In the genomic region with DNA sequence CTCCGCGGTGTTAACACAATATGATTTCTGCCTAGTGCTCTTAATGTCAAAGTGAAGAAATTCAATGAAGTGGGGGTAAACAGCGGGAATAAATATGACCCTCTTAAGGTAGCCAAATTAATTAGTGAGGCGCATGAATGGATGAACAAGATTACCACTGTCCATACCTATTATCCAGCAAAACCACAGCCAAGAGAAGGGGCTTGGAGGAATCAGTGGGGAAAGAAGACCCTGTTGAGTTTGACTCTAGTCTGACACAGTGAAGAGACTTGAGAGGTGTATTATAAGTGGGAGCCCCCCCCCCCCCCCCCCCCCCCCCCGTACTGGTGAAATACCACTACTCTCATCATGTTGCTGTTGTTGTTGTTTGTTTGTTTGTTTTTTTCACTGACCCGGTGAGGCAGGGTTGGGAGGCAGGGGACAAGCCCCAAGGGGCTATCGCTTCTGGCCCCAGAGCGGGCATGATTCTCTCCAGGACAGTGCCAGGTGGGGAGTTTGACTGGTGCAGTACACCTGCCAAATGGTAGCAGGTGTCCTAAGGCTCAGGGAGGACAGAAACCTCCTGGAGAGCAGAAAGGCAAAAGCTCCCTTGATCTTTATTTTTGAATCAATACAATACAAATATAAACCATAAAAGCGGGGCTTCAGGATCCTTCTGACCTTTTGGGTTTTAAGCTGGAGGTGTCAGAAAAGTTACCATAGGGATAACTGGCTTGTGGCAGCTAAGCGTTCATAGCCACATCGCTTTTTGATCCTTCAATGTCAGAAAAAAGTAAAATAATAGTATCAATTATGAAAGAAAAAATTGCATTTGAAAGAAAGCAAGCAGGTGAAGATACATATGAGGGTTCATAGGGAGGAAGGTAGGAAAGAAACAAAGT, we compare ENCODE assay signal across 23 mouse cellular contexts. TPM values are rescaled to one million over a fixed set of nuclear protein-coding genes. Genes with fewer than 3 reads are reported as not detected.
DNase-seq lines count a peak whose midpoint lies in the region; ATAC-seq and TF ChIP-seq lines count a peak whose summit lies in the region.
"Had no signal": no experiment of that assay in that cellular context is flagged by ENCODE, and none has a peak within 500 bp of the region (broad histone marks: within the 10 kb centered on the region; RNA-seq: fewer than 3 reads in every experiment).

No protein-coding gene starts in this region.

- H3K27me3 ChIP-seq in heart, postnatal 0 days (ENCODE audit: control insufficient read depth, insufficient read depth, low read length), result no peaks in the 10 kb centered on the region
- H3K27me3 ChIP-seq in liver, embryonic 12.5 days (replicated peaks), result no peaks in the 10 kb centered on the region
- no peaks in the 10 kb centered on the region for H3K27me3 ChIP-seq in liver, embryonic 11.5 days (replicated peaks; ENCODE audit: control insufficient read depth, insufficient read depth, low read length)
- H3K27me3 ChIP-seq in liver, postnatal 0 days (ENCODE audit: insufficient read depth, low read length), result no peaks in the 10 kb centered on the region
- H3K27me3 ChIP-seq in forebrain, embryonic 16.5 days (replicated peaks; ENCODE audit: control insufficient read depth, insufficient read depth, low read length), result no peaks in the 10 kb centered on the region
- H3K27me3 ChIP-seq: forebrain, embryonic 15.5 days; heart, embryonic 15.5 days; hindbrain, embryonic 15.5 days; lung, embryonic 15.5 days; megakaryocyte, embryonic 14.5 days; midbrain, embryonic 13.5 days; neural tube, embryonic 12.5 days had no signal

- no peaks in the 10 kb centered on the region for H3K4me1 ChIP-seq in heart, postnatal 0 days (ENCODE audit: control insufficient read depth, insufficient read depth)
- H3K4me1 ChIP-seq in liver, embryonic 12.5 days, result no peaks in the 10 kb centered on the region
- H3K4me1 ChIP-seq in liver, embryonic 11.5 days (replicated peaks; ENCODE audit: control insufficient read depth, insufficient read depth, low read length), result no peaks in the 10 kb centered on the region
- H3K4me1 ChIP-seq in ES-E14 (ENCODE audit: control insufficient read depth in 2 of 2, insufficient read depth in 2 of 2, low read length in 2 of 2, poor library complexity in 1 of 2), result peaks cover 0 to 2% of the 10 kb centered on the region in 2 experiments; a peak in 1 of 4 replicates
- H3K4me1 ChIP-seq in liver, postnatal 0 days (ENCODE audit: insufficient read depth), result no peaks in the 10 kb centered on the region
- no peaks in the 10 kb centered on the region for H3K4me1 ChIP-seq in forebrain, embryonic 16.5 days (replicated peaks; ENCODE audit: control insufficient read depth, insufficient read depth, low read length)
- H3K4me1 ChIP-seq: forebrain, embryonic 15.5 days; heart, embryonic 15.5 days; hindbrain, embryonic 15.5 days; lung, embryonic 15.5 days; megakaryocyte, embryonic 14.5 days; midbrain, embryonic 13.5 days; neural tube, embryonic 12.5 days had no signal

- no peak for DNase-seq in heart, postnatal 0 days (ENCODE audit: low spot score)
- no peak for DNase-seq in heart, postnatal 4 days
- no peak for DNase-seq in liver, embryonic 11.5 days (ENCODE audit: low spot score)
- DNase-seq in ES-E14 (ENCODE audit: low read depth, low spot score), result peak; percentile 17
- DNase-seq in liver, postnatal 0 days, result no peak
- DNase-seq: adrenal gland, postnatal 25 days; cerebellum, adult 9-10 months; gastrocnemius, postnatal 25 days; heart, adult 18-20 months; kidney, adult 18-20 months; lung, postnatal 36 days; right cerebral cortex, postnatal 4 days; thymus, postnatal 14 days had no signal

- TF ChIP-seq CTCF in heart, postnatal 0 days (IDR thresholded peaks at IDR 0.05; ENCODE audit: low read depth), result no peak
- TF ChIP-seq CTCF in liver, postnatal 0 days (IDR thresholded peaks at IDR 0.05; ENCODE audit: low read depth), result no peak

- TF ChIP-seq EP300 in heart, postnatal 0 days (IDR thresholded peaks at IDR 0.05; ENCODE audit: low read depth), result no peak
- no peak for TF ChIP-seq EP300 in liver, postnatal 0 days (IDR thresholded peaks at IDR 0.05; ENCODE audit: low read depth)

- no peaks in the 10 kb centered on the region for H3K36me3 ChIP-seq in heart, postnatal 0 days (replicated peaks; ENCODE audit: control insufficient read depth, insufficient read depth, low read length)
- no peaks in the 10 kb centered on the region for H3K36me3 ChIP-seq in liver, embryonic 12.5 days
- no peaks in the 10 kb centered on the region for H3K36me3 ChIP-seq in liver, embryonic 11.5 days (ENCODE audit: control insufficient read depth, insufficient read depth, low read length)
- no peaks in the 10 kb centered on the region for H3K36me3 ChIP-seq in ES-E14 (ENCODE audit: control insufficient read depth, insufficient read depth, low read length, poor library complexity, severe bottlenecking)
- H3K36me3 ChIP-seq in liver, postnatal 0 days (replicated peaks; ENCODE audit: insufficient read depth, low read length), result no peaks in the 10 kb centered on the region
- no peaks in the 10 kb centered on the region for H3K36me3 ChIP-seq in forebrain, embryonic 16.5 days (ENCODE audit: control insufficient read depth, insufficient read depth)
- H3K36me3 ChIP-seq: forebrain, embryonic 15.5 days; heart, embryonic 15.5 days; hindbrain, embryonic 15.5 days; lung, embryonic 15.5 days; midbrain, embryonic 13.5 days; neural tube, embryonic 12.5 days had no signal

- no peak overlapping the region for H3K9ac ChIP-seq in heart, postnatal 0 days (replicated peaks; ENCODE audit: low read depth, low read length)
- no peak overlapping the region for H3K9ac ChIP-seq in liver, embryonic 12.5 days
- no peak overlapping the region for H3K9ac ChIP-seq in liver, embryonic 11.5 days (ENCODE audit: low read depth, low read length)
- H3K9ac ChIP-seq in ES-E14 (ENCODE audit: insufficient read depth, low read depth, low read length, poor library complexity, severe bottlenecking), result peak overlapping the region; percentile 80
- no peak overlapping the region for H3K9ac ChIP-seq in liver, postnatal 0 days (replicated peaks)
- H3K9ac ChIP-seq in forebrain, embryonic 16.5 days (replicated peaks; ENCODE audit: low read depth, low read length), result no peak overlapping the region
- H3K9ac ChIP-seq: forebrain, embryonic 15.5 days; heart, embryonic 15.5 days; hindbrain, embryonic 15.5 days; lung, embryonic 15.5 days; midbrain, embryonic 13.5 days; neural tube, embryonic 12.5 days had no signal

- H3K27ac ChIP-seq in heart, postnatal 0 days (ENCODE audit: low read depth), result no peak overlapping the region
- H3K27ac ChIP-seq in liver, embryonic 12.5 days, result no peak overlapping the region
- H3K27ac ChIP-seq in liver, embryonic 11.5 days (ENCODE audit: low read depth, low read length), result no peak overlapping the region
- peak overlapping the region; percentile 80 for H3K27ac ChIP-seq in ES-E14 (ENCODE audit: insufficient read depth, low read depth, low read length, poor library complexity, severe bottlenecking)
- H3K27ac ChIP-seq in liver, postnatal 0 days (ENCODE audit: low read depth), result no peak overlapping the region
- H3K27ac ChIP-seq in forebrain, embryonic 16.5 days (ENCODE audit: low read length), result no peak overlapping the region
- H3K27ac ChIP-seq: forebrain, embryonic 15.5 days; heart, embryonic 15.5 days; hindbrain, embryonic 15.5 days; left cerebral cortex, adult 2 months; lung, embryonic 15.5 days; midbrain, embryonic 13.5 days; neural tube, embryonic 12.5 days had no signal

- in situ Hi-C loops in ES-E14 (cut with MboI; ENCODE audit: low sequenced_read_pairs in 2 of 2, unreplicated experiment in 2 of 2), result no loop called here

- H3K9me3 ChIP-seq in heart, postnatal 0 days (replicated peaks; ENCODE audit: control insufficient read depth, low read length), result 0 out of 2 replicates have a peak, but pooled peaks cover 4% of the 10 kb centered on the region
- H3K9me3 ChIP-seq in liver, embryonic 12.5 days (replicated peaks), result peaks cover 4% of the 10 kb centered on the region; the same call in 1 of the 2 replicates
- H3K9me3 ChIP-seq in liver, embryonic 11.5 days (ENCODE audit: control insufficient read depth, low read length), result no peaks in the 10 kb centered on the region
- H3K9me3 ChIP-seq in ES-E14 (ENCODE audit: control insufficient read depth, insufficient read depth, low read depth, low read length), result no peaks in the 10 kb centered on the region
- H3K9me3 ChIP-seq in liver, postnatal 0 days (ENCODE audit: low read length), result no peaks in the 10 kb centered on the region
- no peaks in the 10 kb centered on the region for H3K9me3 ChIP-seq in forebrain, embryonic 16.5 days (ENCODE audit: control insufficient read depth, low read length)
- H3K9me3 ChIP-seq: forebrain, embryonic 15.5 days; heart, embryonic 15.5 days; hindbrain, embryonic 15.5 days; lung, embryonic 15.5 days had no signal

- H3K4me2 ChIP-seq in heart, postnatal 0 days (ENCODE audit: low read depth, low read length), result no peak overlapping the region
- H3K4me2 ChIP-seq in liver, embryonic 12.5 days, result no peak overlapping the region
- H3K4me2 ChIP-seq in liver, embryonic 11.5 days, result no peak overlapping the region
- H3K4me2 ChIP-seq in liver, postnatal 0 days (ENCODE audit: low read depth, low read length), result no peak overlapping the region
- H3K4me2 ChIP-seq in forebrain, embryonic 16.5 days (ENCODE audit: low read length), result no peak overlapping the region
- H3K4me2 ChIP-seq: forebrain, embryonic 15.5 days; heart, embryonic 15.5 days; hindbrain, embryonic 15.5 days; lung, embryonic 15.5 days; midbrain, embryonic 13.5 days; neural tube, embryonic 12.5 days had no signal

- WGBS in heart, postnatal 0 days, result 85% methylated on average over 11 of the region's 11 CpGs
- 82% methylated on average over 10 of the region's 11 CpGs for WGBS in liver, embryonic 12.5 days (ENCODE audit: insufficient replicate concordance)
- 93% methylated on average over 10 of the region's 11 CpGs for WGBS in liver, embryonic 11.5 days
- 84% methylated on average over 10 of the region's 11 CpGs for WGBS in liver, postnatal 0 days (ENCODE audit: insufficient replicate concordance)
- 96% methylated on average over 10 of the region's 11 CpGs for WGBS in forebrain, embryonic 16.5 days

- peak; percentile 58; the same call in 1 of the 2 replicates for ATAC-seq in heart, postnatal 0 days (ENCODE audit: insufficient read depth, low read depth)
- peak; percentile 77 for ATAC-seq in liver, embryonic 12.5 days
- ATAC-seq in liver, embryonic 11.5 days (replicated peaks; ENCODE audit: low FRiP score), result no peak
- peak; percentile 76 for ATAC-seq in liver, postnatal 0 days
- ATAC-seq in forebrain, embryonic 16.5 days, result no peak
- ATAC-seq: forebrain, embryonic 15.5 days; midbrain, embryonic 13.5 days had no signal

- H3K4me3 ChIP-seq in heart, postnatal 0 days (ENCODE audit: low read depth, low read length), result no peak overlapping the region
- no peak overlapping the region for H3K4me3 ChIP-seq in liver, embryonic 12.5 days
- H3K4me3 ChIP-seq in liver, embryonic 11.5 days (ENCODE audit: low read depth, low read length), result no peak overlapping the region
- H3K4me3 ChIP-seq in ES-E14 (ENCODE audit: insufficient read depth in 1 of 2, low read depth in 1 of 2, low read length in 2 of 2, poor library complexity in 1 of 2, severe bottlenecking in 1 of 2), result peak overlapping the region; percentile 47 to 78
- no peak overlapping the region for H3K4me3 ChIP-seq in liver, postnatal 0 days (ENCODE audit: low read depth, low read length)
- H3K4me3 ChIP-seq in forebrain, embryonic 16.5 days (replicated peaks; ENCODE audit: low read length), result no peak overlapping the region
- H3K4me3 ChIP-seq: forebrain, embryonic 15.5 days; heart, embryonic 15.5 days; hindbrain, embryonic 15.5 days; left cerebral cortex, adult 2 months; lung, embryonic 15.5 days; megakaryocyte, embryonic 14.5 days; midbrain, embryonic 13.5 days; neural tube, embryonic 12.5 days had no signal

RNA-seq across cellular contexts. Expression of gene Zfp945, which starts 10.7 kb away (rescaled TPM):
- 13.8 and 15.6 TPM in 2 replicates for total RNA-seq in heart, postnatal 0 days (2014; rRNA removed; ENCODE audit: low replicate concordance)
- polyA plus RNA-seq in heart, postnatal 0 days (2015; fragmentation: Nextera tagmentation; extraction: Ambion mirVana), result 14.8 and 14.9 TPM in 2 replicates
- total RNA-seq in heart, postnatal 4 days (2021), result 10 to 100 TPM in 1 of 2 experiments, 1 to 10 TPM in 1; 10.0 to 10.9 TPM
- polyA plus RNA-seq in liver, embryonic 12.5 days (2016; fragmentation: Nextera tagmentation; extraction: Ambion mirVana), result 3.0 and 3.4 TPM in 2 replicates
- polyA plus RNA-seq in liver, embryonic 11.5 days (2014; fragmentation: Nextera tagmentation; extraction: Ambion mirVana), result 6.6 and 7.8 TPM in 2 replicates
- total RNA-seq in ES-E14 (2012; rRNA removed), result 14.2 and 18.2 TPM in 2 replicates
- polyA plus RNA-seq in liver, postnatal 0 days (2015; fragmentation: Nextera tagmentation; extraction: Ambion mirVana), result 4.6 and 4.8 TPM in 2 replicates
- 24.3 and 27.5 TPM in 2 replicates for polyA plus RNA-seq in forebrain, embryonic 16.5 days (2015; fragmentation: Nextera tagmentation; extraction: Ambion mirVana)

Comparison
In these comparisons a context has a peak if more than half of its experiments do, and no peak if none do; other contexts are left out.
1. ATAC-seq: peak in heart, postnatal 0 days (single experiment), liver, embryonic 12.5 days (single experiment) and liver, postnatal 0 days (single experiment); none in liver, embryonic 11.5 days (single experiment) and forebrain, embryonic 16.5 days (single experiment).
2. H3K4me3 ChIP-seq: peak in ES-E14 (2 of 2); none in heart, postnatal 0 days (single experiment), liver, embryonic 12.5 days (single experiment), liver, embryonic 11.5 days (single experiment), liver, postnatal 0 days (single experiment) and forebrain, embryonic 16.5 days (single experiment).